Mouse (Mus musculus) heart, embryonic 14.5 days (tissue): ENCODE results near the gene Prps1. TPM values are rescaled to one million over a fixed set of nuclear protein-coding genes. Genes with fewer than 3 reads are reported as not detected.
A peak's percentile ranks its signal among the peaks of the same experiment; 100 is the strongest.
"Not testable (repeated sequence)": the region's sequence is repeated elsewhere in the genome, so short reads cannot be mapped to it uniquely, and the experiment has no call there.

Experiments
- ATAC-seq: fragments of 200-750 bp; cut with Nextera tagmentation; 2 replicates; pipeline ENCODE4 v1.8.0; 2017; ENCODE audit warnings: low read depth, moderate TSS enrichment; ENCODE audit not compliant: insufficient number of reproducible peaks, insufficient read depth, low FRiP score
- H3K27ac ChIP-seq, 2 experiments: fragments of 200-500 bp in 1 of 2; fragments of 300-500 bp in 1 of 2; sonication (generic) in 1 of 2; replicated peaks in 1 of 2; 2 replicates each; pipeline ENCODE4 v1.5.1; 2012 to 2014; ENCODE audit warnings: low read depth in 2 of 2, low read length in 2 of 2, control low read depth in 1 of 2, mild to moderate bottlenecking in 1 of 2, mixed read lengths in 1 of 2; ENCODE audit not compliant: control insufficient read depth in 1 of 2, insufficient read depth in 1 of 2
- H3K27me3 ChIP-seq: fragments of 300-500 bp; sonication (generic); 2 replicates; pipeline ENCODE4 v1.6.1; 2014; ENCODE audit warnings: mild to moderate bottlenecking, low read length, control low read depth; ENCODE audit not compliant: control insufficient read depth, insufficient read depth
- H3K36me3 ChIP-seq: fragments of 300-500 bp; sonication (generic); 2 replicates; pipeline ENCODE4 v1.6.1; 2014; ENCODE audit warnings: mild to moderate bottlenecking, control low read depth, low read length, mixed read lengths; ENCODE audit not compliant: control insufficient read depth, insufficient read depth
- H3K4me1 ChIP-seq, 2 experiments: fragments of 200-500 bp in 1 of 2; fragments of 300-500 bp in 1 of 2; sonication (generic) in 1 of 2; 2 replicates each; pipeline ENCODE4 v1.6.1; 2012 to 2014; ENCODE audit warnings: low read length in 2 of 2, control low read depth in 1 of 2, mixed read lengths in 1 of 2; ENCODE audit not compliant: control insufficient read depth in 2 of 2, insufficient read depth in 2 of 2
- H3K4me2 ChIP-seq: fragments of 300-500 bp; sonication (generic); 2 replicates; pipeline ENCODE4 v1.6.1; 2014; ENCODE audit warnings: mild to moderate bottlenecking, low read length
- H3K4me3 ChIP-seq, 2 experiments: fragments of 200-500 bp in 1 of 2; fragments of 300-500 bp in 1 of 2; sonication (generic) in 1 of 2; 2 replicates each; pipeline ENCODE4 v1.5.1; 2012 to 2014; ENCODE audit warnings: low read length in 2 of 2, mild to moderate bottlenecking in 2 of 2, control low read depth in 1 of 2, low read depth in 1 of 2, moderate library complexity in 1 of 2; ENCODE audit not compliant: control insufficient read depth in 1 of 2, insufficient read depth in 1 of 2
- H3K9ac ChIP-seq: fragments of 300-500 bp; sonication (generic); 2 replicates; pipeline ENCODE4 v1.6.1; 2014; ENCODE audit warnings: mild to moderate bottlenecking, low read length
- H3K9me3 ChIP-seq: fragments of 300-500 bp; sonication (generic); 2 replicates; pipeline ENCODE4 v1.6.1; 2016; ENCODE audit warnings: low read length, control low read depth; ENCODE audit not compliant: control insufficient read depth
- WGBS: fragments of 180-500 bp; shearing (Covaris S2); extraction: QIAGEN DNeasy Blood & Tissue Kit; methylation state at CpG from one replicate; pipeline ENCODE4 v1.1.7; 2014; 5-methylcytosine and 5-hydroxymethylcytosine counted together
- polyA plus RNA-seq: library from polyadenylated mRNA; unstranded; fragments of >200 nt; fragmentation: Nextera tagmentation; extraction: Ambion mirVana; gene quantifications from 2 replicates; pipeline ENCODE4 v1.2.1, GENCODE M21; 2014

The Prps1 gene
- polyA plus RNA-seq, 1 experiment from 2014 or later: 60.8 TPM

- peak overlapping the region in 1 of 2 experiments; percentile 33; a peak in 1 of 4 replicates for H3K27ac ChIP-seq
- H3K4me1 ChIP-seq: peaks cover 4% of the 10 kb centered on the region in 2 experiments; a peak in 1 of 4 replicates
- H3K9ac ChIP-seq: no peak overlapping the region
- H3K27me3 ChIP-seq: no peaks in the 10 kb centered on the region
- no peaks in the 10 kb centered on the region for H3K36me3 ChIP-seq
- ATAC-seq: no peak
- no peak overlapping the region for H3K4me2 ChIP-seq
- no peak overlapping the region for H3K4me3 ChIP-seq
- WGBS: 41% methylated on average over 9 of the region's 9 CpGs
- H3K9me3 ChIP-seq: no peaks in the 10 kb centered on the region
These were observed 45.2 kb downstream of the Prps1 start for GRCm38 (mm10) chrX:140501401-140502301.

- ATAC-seq: no peak
- no peaks in the 10 kb centered on the region for H3K27me3 ChIP-seq
- H3K4me2 ChIP-seq: no peak overlapping the region
- 17% methylated on average over 7 of the region's 7 CpGs for WGBS
- no peak overlapping the region for H3K9ac ChIP-seq
- peaks cover 4% of the 10 kb centered on the region in 2 experiments; a peak in 1 of 4 replicates for H3K4me1 ChIP-seq
- H3K27ac ChIP-seq: no peak overlapping the region
- H3K4me3 ChIP-seq: no peak overlapping the region
- no peaks in the 10 kb centered on the region for H3K9me3 ChIP-seq
- H3K36me3 ChIP-seq: no peaks in the 10 kb centered on the region
These were observed 47.5 kb downstream of the Prps1 start for GRCm38 (mm10) chrX:140503905-140504304.

GRCm38 (mm10) chrX:140505497-140506238 is 49.3 kb downstream of the Prps1 start:
- ATAC-seq: no peak

GRCm38 (mm10) chrX:140506436-140507180 is 50.2 kb downstream of the Prps1 start:
- Histone ChIP-seq H3K4me3 (no peak overlapping the region), H3K4me1 (peaks cover 5 to 8% of the 10 kb centered on the region in 2 experiments; a peak in 2 of 4 replicates), H3K9ac (no peak overlapping the region), H3K36me3 (no peaks in the 10 kb centered on the region), H3K4me2 (no peak overlapping the region), H3K9me3 (no peaks in the 10 kb centered on the region), H3K27ac (no peak overlapping the region), H3K27me3 (no peaks in the 10 kb centered on the region)
- no peak for ATAC-seq
- 79% methylated on average over 6 of the region's 6 CpGs for WGBS

More at GRCm38 (mm10) chrX:140505497-140506238, 49.3 kb downstream of the Prps1 start:
- Histone ChIP-seq H3K9me3 (no peaks in the 10 kb centered on the region), H3K4me3 (no peak overlapping the region), H3K27ac (no peak overlapping the region), H3K36me3 (no peaks in the 10 kb centered on the region), H3K9ac (no peak overlapping the region), H3K4me2 (no peak overlapping the region), H3K27me3 (no peaks in the 10 kb centered on the region), H3K4me1 (peaks cover 7 to 8% of the 10 kb centered on the region in 2 experiments; a peak in 2 of 4 replicates)
- 65% methylated on average over 15 of the region's 15 CpGs for WGBS

- H3K9me3 ChIP-seq: no peaks in the 10 kb centered on the region
- no peak overlapping the region for H3K4me2 ChIP-seq
- WGBS: 65% methylated on average over 1 of the region's 1 CpGs
- H3K4me3 ChIP-seq: no peak overlapping the region
- H3K9ac ChIP-seq: no peak overlapping the region
- peaks cover 5 to 8% of the 10 kb centered on the region in 2 experiments; a peak in 2 of 4 replicates for H3K4me1 ChIP-seq
- no peaks in the 10 kb centered on the region for H3K27me3 ChIP-seq
- H3K27ac ChIP-seq: no peak overlapping the region
- no peak for ATAC-seq
- no peaks in the 10 kb centered on the region for H3K36me3 ChIP-seq
These were observed 51.0 kb downstream of the Prps1 start for GRCm38 (mm10) chrX:140507377-140507776.

- not testable (repeated sequence) for H3K4me1 ChIP-seq, ATAC-seq, H3K9ac ChIP-seq, H3K4me2 ChIP-seq, H3K9me3 ChIP-seq, H3K4me3 ChIP-seq, H3K27me3 ChIP-seq, H3K27ac ChIP-seq, H3K36me3 ChIP-seq
- WGBS: 79% methylated on average over 4 of the region's 4 CpGs
These were observed 52.4 kb downstream of the Prps1 start for GRCm38 (mm10) chrX:140508791-140509190.

GRCm38 (mm10) chrX:140509817-140510216 is 53.4 kb downstream of the Prps1 start:
- Histone ChIP-seq H3K9ac (no peak overlapping the region), H3K4me1 (peaks cover 5 to 8% of the 10 kb centered on the region in 2 experiments; a peak in 2 of 4 replicates), H3K4me2 (no peak overlapping the region), H3K4me3 (no peak overlapping the region), H3K36me3 (no peaks in the 10 kb centered on the region), H3K27ac (no peak overlapping the region), H3K9me3 (no peaks in the 10 kb centered on the region), H3K27me3 (no peaks in the 10 kb centered on the region)
- ATAC-seq: no peak
- 60% methylated on average over 6 of the region's 6 CpGs for WGBS
